ENCODE assay signal across 18 mouse cellular contexts in genomic region chr11:37582236-37582635, GRCm38 (mm10).
"Had no signal": no experiment of that assay in that cellular context is flagged by ENCODE, and none has a peak within 500 bp of the region (broad histone marks: within the 10 kb centered on the region; RNA-seq: fewer than 3 reads in every experiment).

No protein-coding gene starts in this region.

- H3K4me3 ChIP-seq: midbrain, embryonic 10.5 days; midbrain, embryonic 12.5 days; myocyte; neural tube, embryonic 13.5 days; neural tube, embryonic 15.5 days had no signal

- ATAC-seq: midbrain, embryonic 16.5 days had no signal

- H3K4me1 ChIP-seq: midbrain, embryonic 10.5 days; midbrain, embryonic 12.5 days; neural tube, embryonic 13.5 days; neural tube, embryonic 15.5 days had no signal

- H3K27me3 ChIP-seq: midbrain, embryonic 12.5 days; neural tube, embryonic 13.5 days; neural tube, embryonic 15.5 days had no signal

- DNase-seq: lung, adult 18-20 months; lung, embryonic 14.5 days; lung, postnatal 10 days; lung, postnatal 4 days; midbrain, embryonic 14.5 days; right cerebral cortex, adult 18-20 months; right cerebral cortex, postnatal 25 days; right cerebral cortex, postnatal 4 days; spleen, adult 18-20 months; thymus, adult 18-20 months; thymus, postnatal 14 days; thymus, postnatal 36 days had no signal

- H3K36me3 ChIP-seq: midbrain, embryonic 10.5 days; midbrain, embryonic 12.5 days; neural tube, embryonic 13.5 days; neural tube, embryonic 15.5 days had no signal

- H3K27ac ChIP-seq: midbrain, embryonic 10.5 days; midbrain, embryonic 12.5 days; neural tube, embryonic 13.5 days; neural tube, embryonic 15.5 days had no signal

- H3K9ac ChIP-seq: lung, embryonic 14.5 days; midbrain, embryonic 12.5 days; neural tube, embryonic 13.5 days; neural tube, embryonic 15.5 days had no signal

- H3K9me3 ChIP-seq: midbrain, embryonic 10.5 days; midbrain, embryonic 12.5 days; neural tube, embryonic 13.5 days; neural tube, embryonic 15.5 days had no signal

- H3K4me2 ChIP-seq: lung, embryonic 14.5 days; midbrain, embryonic 12.5 days; neural tube, embryonic 13.5 days; neural tube, embryonic 15.5 days had no signal
